Mouse (Mus musculus): ENCODE measurements around the gene Eif2b5. TPM values are rescaled to one million over a fixed set of nuclear protein-coding genes. Genes with fewer than 3 reads are reported as not detected.

Gene Eif2b5
- polyA plus RNA-seq, 1 experiment = 35.8 TPM

- Histone ChIP-seq H3K4me3 (ENCODE audit: insufficient read depth, low read depth, low read length) (peak overlapping the region; percentile 75), H3K27ac (replicated peaks; ENCODE audit: low read depth, low read length) (peak overlapping the region; percentile 46), H3K4me1 (ENCODE audit: control insufficient read depth, insufficient read depth, insufficient read length, low read length) (peaks cover 15% of the 10 kb centered on the region)
Observed at GRCm38 (mm10) chr16:20537601-20538320, 39.1 kb downstream of the Eif2b5 start.

DNA sequence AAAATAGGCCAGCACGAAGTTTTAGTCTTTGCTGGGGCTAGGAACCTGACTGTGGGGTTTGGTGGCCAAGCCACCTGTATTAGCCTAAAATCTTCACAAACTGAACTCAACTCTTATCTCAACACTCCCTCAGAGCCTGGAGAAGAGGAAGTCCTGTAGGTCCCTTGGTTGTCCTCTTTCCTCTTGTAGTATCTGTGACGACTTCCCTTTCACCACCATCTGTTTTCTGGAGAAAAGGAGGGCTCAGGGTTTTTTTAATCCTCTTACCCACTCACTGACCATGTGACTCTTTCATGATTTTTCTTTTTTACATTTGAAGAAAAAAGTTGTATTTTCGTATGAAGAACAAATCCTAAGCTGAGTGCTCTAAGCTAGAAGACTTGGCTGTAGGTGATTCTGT lies 41.0 kb downstream of the Eif2b5 start:
- no peak overlapping the region for H3K4me3 ChIP-seq (ENCODE audit: insufficient read depth, low read depth, low read length)
- no peak overlapping the region for H3K27ac ChIP-seq (replicated peaks; ENCODE audit: low read depth, low read length)
- H3K4me1 ChIP-seq (ENCODE audit: control insufficient read depth, insufficient read depth, insufficient read length, low read length) = peaks cover 15% of the 10 kb centered on the region

- H3K27ac ChIP-seq (replicated peaks; ENCODE audit: low read depth, low read length) = no peak overlapping the region
- no peak overlapping the region for H3K4me3 ChIP-seq (ENCODE audit: insufficient read depth, low read depth, low read length)
- peaks cover 15% of the 10 kb centered on the region for H3K4me1 ChIP-seq (ENCODE audit: control insufficient read depth, insufficient read depth, insufficient read length, low read length)
Observed at GRCm38 (mm10) chr16:20540438-20540837, 41.8 kb downstream of the Eif2b5 start.

DNA sequence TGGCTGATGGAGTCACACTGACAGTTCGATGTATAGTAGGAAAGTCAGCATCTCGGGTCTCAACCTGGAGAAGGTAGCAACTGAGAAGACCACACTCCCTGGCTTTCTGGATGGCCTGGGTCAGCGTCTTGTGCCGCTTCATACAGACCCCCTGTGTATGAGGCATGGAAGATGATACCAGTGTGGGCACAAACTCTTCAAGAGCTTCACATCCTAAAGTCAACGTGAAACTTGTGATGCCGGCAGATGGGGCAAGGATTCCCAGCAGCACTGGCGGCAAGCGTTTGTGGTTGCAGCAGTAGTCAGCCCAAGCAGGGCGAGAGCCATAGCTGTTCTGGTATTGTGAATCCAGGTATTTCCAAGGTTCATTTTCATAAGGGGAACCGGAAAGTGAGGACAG lies 47.1 kb downstream of the Eif2b5 start:
- Histone ChIP-seq H3K4me3 (ENCODE audit: insufficient read depth, low read depth, low read length) (no peak overlapping the region), H3K4me1 (ENCODE audit: control insufficient read depth, insufficient read depth, insufficient read length, low read length) (peaks cover 3% of the 10 kb centered on the region; the same call in 1 of the 2 replicates), H3K27ac (replicated peaks; ENCODE audit: low read depth, low read length) (no peak overlapping the region)

DNA sequence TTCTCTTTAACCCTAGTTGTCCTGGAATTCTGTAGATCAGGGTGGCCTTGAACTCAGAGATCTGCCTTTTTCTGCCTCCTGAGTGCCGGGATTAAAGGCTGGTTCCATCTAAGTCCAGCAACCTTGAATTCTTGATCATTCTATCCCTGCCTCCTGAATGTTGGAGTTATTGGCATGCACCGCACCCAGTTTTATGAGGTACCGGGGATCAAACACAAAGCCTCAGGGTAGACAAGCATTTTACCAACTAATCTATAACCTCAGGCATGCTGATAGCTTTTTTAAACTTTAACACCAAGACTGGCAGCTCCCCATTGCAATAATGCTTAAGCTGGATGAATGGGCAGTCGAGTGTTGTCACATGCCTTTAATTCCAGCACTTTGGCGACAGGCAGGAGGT lies 48.8 kb downstream of the Eif2b5 start:
- peak overlapping the region; percentile 15; the same call in 1 of the 2 replicates for H3K27ac ChIP-seq (replicated peaks; ENCODE audit: low read depth, low read length)
- peaks cover 3% of the 10 kb centered on the region; the same call in 1 of the 2 replicates for H3K4me1 ChIP-seq (ENCODE audit: control insufficient read depth, insufficient read depth, insufficient read length, low read length)
- peak overlapping the region; percentile 77; the same call in 1 of the 2 replicates for H3K4me3 ChIP-seq (ENCODE audit: insufficient read depth, low read depth, low read length)

DNA sequence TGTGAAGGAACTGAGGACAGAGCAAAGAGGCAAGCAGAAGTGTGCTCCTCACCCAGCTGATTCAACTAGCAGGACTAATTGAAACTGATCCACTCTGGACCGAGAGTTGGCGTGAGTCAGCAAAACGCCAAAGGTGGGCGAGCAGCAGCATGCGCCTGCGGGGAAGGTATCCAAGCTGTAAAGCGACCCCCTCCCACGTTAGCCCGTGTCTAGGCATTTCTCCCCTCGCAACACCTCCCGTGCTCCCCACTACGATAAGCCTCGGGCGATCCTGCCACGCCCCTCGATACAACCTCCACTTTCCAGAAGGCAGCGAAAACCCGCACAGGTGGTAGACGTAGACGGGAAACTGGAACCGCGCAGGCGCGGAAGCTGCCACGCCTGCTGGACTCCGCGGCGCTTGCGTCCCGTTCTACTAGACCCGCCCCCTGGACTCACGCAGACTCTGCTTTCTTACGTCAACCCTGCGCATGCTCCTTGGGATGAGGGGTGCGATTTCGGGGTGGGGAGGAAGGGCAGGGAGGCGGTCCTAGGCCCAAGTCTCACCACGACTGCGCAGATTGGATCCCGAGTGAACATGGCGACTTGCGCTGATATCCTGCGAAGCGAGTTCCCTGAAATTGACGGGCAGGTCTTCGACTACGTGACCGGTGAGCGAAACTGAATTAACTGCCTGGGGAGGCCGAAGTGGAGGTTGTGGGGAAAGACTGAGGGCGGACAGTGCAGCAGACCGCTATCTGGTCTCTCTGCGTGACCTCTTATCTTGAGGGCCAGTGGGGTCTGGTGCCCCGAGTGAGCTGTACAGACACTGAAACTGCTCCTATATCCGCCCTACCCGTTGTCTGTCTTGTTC lies 49.7 kb downstream of the Eif2b5 start, which contains the start of gene Abcf3:
Abcf3 (plus strand) TSS at position 482 of the 853 bp plus-strand sequence.
- Histone ChIP-seq H3K4me1 (ENCODE audit: control insufficient read depth, insufficient read depth, insufficient read length, low read length) (peaks cover 3% of the 10 kb centered on the region; the same call in 1 of the 2 replicates), H3K27ac (replicated peaks; ENCODE audit: low read depth, low read length) (peak within 1 kb of the TSS; percentile 72), H3K4me3 (ENCODE audit: insufficient read depth, low read depth, low read length) (peak within 1 kb of the TSS; percentile 81)

DNA sequence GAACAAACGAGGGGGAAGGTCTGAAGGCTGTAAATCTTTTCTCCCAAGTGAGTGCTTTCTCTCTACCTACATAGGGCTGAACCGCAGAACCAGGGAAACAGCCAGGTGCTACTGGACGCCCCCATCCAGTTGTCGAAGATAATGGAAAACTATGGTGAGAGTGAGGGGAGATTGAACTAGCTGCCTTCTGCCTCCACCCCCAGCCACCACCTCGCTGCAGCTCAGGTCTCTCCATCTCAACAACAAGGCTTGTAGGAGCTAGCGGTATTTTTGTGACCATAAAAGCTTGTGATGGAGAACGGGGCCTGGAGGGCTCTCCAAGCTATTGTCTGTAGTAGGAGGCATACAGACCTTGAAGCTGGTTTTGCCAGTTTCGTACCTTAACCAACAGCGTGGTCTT lies 50.5 kb downstream of the Eif2b5 start:
- H3K27ac ChIP-seq (replicated peaks; ENCODE audit: low read depth, low read length) = peak overlapping the region; percentile 72; the same call in 1 of the 2 replicates
- H3K4me1 ChIP-seq (ENCODE audit: control insufficient read depth, insufficient read depth, insufficient read length, low read length) = peaks cover 3% of the 10 kb centered on the region; the same call in 1 of the 2 replicates
- H3K4me3 ChIP-seq (ENCODE audit: insufficient read depth, low read depth, low read length) = peak overlapping the region; percentile 81

DNA sequence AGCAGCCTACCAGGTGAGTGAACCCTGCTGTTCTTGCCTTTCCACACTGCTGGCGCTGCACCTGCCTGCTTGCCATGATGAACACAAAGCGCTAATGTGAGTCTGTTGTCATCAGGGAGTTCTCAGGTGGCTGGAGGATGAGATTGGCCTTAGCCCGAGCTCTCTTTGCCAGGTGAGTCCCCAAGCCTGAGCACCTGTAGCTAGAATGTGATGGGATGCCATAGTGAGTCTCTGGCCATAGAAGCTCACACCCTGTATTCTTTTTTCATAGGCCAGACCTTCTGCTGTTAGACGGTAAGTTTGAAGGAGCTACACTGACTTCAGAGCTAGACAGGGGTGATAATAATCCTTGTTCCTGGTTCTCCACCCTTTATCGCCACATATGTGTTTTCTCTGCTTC lies 53.1 kb downstream of the Eif2b5 start:
- Histone ChIP-seq H3K4me1 (ENCODE audit: control insufficient read depth, insufficient read depth, insufficient read length, low read length) (peaks cover 3% of the 10 kb centered on the region; the same call in 1 of the 2 replicates), H3K4me3 (ENCODE audit: insufficient read depth, low read depth, low read length) (no peak overlapping the region), H3K27ac (replicated peaks; ENCODE audit: low read depth, low read length) (no peak overlapping the region)

- H3K27ac ChIP-seq (replicated peaks; ENCODE audit: low read depth, low read length) = no peak overlapping the region
- peaks cover 3% of the 10 kb centered on the region; the same call in 1 of the 2 replicates for H3K4me1 ChIP-seq (ENCODE audit: control insufficient read depth, insufficient read depth, insufficient read length, low read length)
- H3K4me3 ChIP-seq (ENCODE audit: insufficient read depth, low read depth, low read length) = no peak overlapping the region
Observed at GRCm38 (mm10) chr16:20552594-20552993, 54.0 kb downstream of the Eif2b5 start.

- Histone ChIP-seq H3K27ac (replicated peaks; ENCODE audit: low read depth, low read length) (no peak overlapping the region), H3K4me3 (ENCODE audit: insufficient read depth, low read depth, low read length) (no peak overlapping the region), H3K4me1 (ENCODE audit: control insufficient read depth, insufficient read depth, insufficient read length, low read length) (no peaks in the 10 kb centered on the region)
Observed at GRCm38 (mm10) chr16:20555000-20555399, 56.4 kb downstream of the Eif2b5 start.

DNA sequence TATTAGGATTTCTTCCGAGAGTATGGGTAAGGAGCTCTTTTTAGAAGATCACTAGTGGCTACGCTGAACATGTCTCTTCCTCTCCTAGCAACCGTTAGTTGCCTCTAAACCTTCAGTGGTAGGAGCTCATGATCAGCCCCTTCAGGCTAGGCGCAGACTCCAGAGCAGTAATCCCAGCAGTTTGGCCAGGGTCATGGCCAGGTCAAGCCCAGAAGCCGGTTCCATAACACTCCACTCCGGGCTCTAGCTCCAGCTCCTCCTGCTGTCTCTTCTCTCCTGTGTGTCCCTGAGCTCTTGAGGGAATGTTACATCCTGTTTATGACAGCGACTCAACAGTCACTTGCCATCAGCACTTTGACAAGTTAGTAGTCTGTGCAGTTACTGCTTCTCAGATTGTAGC lies 58.8 kb downstream of the Eif2b5 start:
- Histone ChIP-seq H3K4me1 (ENCODE audit: control insufficient read depth, insufficient read depth, insufficient read length, low read length) (no peaks in the 10 kb centered on the region), H3K4me3 (ENCODE audit: insufficient read depth, low read depth, low read length) (no peak overlapping the region), H3K27ac (replicated peaks; ENCODE audit: low read depth, low read length) (no peak overlapping the region)

Other genes with a start within 250 kb of the Eif2b5 start
- gene Parl, start 196.4 kb upstream of the Eif2b5 start, polyA plus RNA-seq (2012; ENCODE audit: insufficient read depth, insufficient read length, missing spikeins) = 73.4 and 78.8 TPM in 2 replicates
- gene Cyp2ab1, start 173.4 kb upstream of the Eif2b5 start, polyA plus RNA-seq (2012; ENCODE audit: insufficient read depth, insufficient read length, missing spikeins) = 0.79 TPM in 1 of 2 replicates, not detected in the other
- 21.2 and 21.3 TPM in 2 replicates for gene Abcc5, start 72.4 kb upstream of the Eif2b5 start, polyA plus RNA-seq (2012; ENCODE audit: insufficient read depth, insufficient read length, missing spikeins)
- 19.9 and 25.2 TPM in 2 replicates for gene Dvl3, start 18.2 kb downstream of the Eif2b5 start, polyA plus RNA-seq (2012; ENCODE audit: insufficient read depth, insufficient read length, missing spikeins)
- gene Ap2m1, start 36.7 kb downstream of the Eif2b5 start, polyA plus RNA-seq (2012; ENCODE audit: insufficient read depth, insufficient read length, missing spikeins) = 73.6 and 86.4 TPM in 2 replicates
- 43.3 and 44.3 TPM in 2 replicates for gene Abcf3, start 49.8 kb downstream of the Eif2b5 start, polyA plus RNA-seq (2012; ENCODE audit: insufficient read depth, insufficient read length, missing spikeins)
- gene Vwa5b2, start 90.7 kb downstream of the Eif2b5 start, polyA plus RNA-seq (2012; ENCODE audit: insufficient read depth, insufficient read length, missing spikeins) = not detected in 2 replicates
- 3.6 and 8.2 TPM in 2 replicates for gene Eef1akmt4, start 112.8 kb downstream of the Eif2b5 start, polyA plus RNA-seq (2012; ENCODE audit: insufficient read depth, insufficient read length, missing spikeins)
- gene Gm49333, start 112.8 kb downstream of the Eif2b5 start, polyA plus RNA-seq (2012; ENCODE audit: insufficient read depth, insufficient read length, missing spikeins) = not detected in 2 replicates
- 15.9 and 17.3 TPM in 2 replicates for gene Alg3, start 112.9 kb downstream of the Eif2b5 start, polyA plus RNA-seq (2012; ENCODE audit: insufficient read depth, insufficient read length, missing spikeins)
- 0.88 and 4.0 TPM in 2 replicates for gene Camk2n2, start 122.5 kb downstream of the Eif2b5 start, polyA plus RNA-seq (2012; ENCODE audit: insufficient read depth, insufficient read length, missing spikeins)
- not detected in 2 replicates for gene Ece2, start 131.0 kb downstream of the Eif2b5 start, polyA plus RNA-seq (2012; ENCODE audit: insufficient read depth, insufficient read length, missing spikeins)
- gene Psmd2, start 152.8 kb downstream of the Eif2b5 start, polyA plus RNA-seq (2012; ENCODE audit: insufficient read depth, insufficient read length, missing spikeins) = 120 and 145 TPM in 2 replicates
- 168 and 178 TPM in 2 replicates for gene Eif4g1, start 169.5 kb downstream of the Eif2b5 start, polyA plus RNA-seq (2012; ENCODE audit: insufficient read depth, insufficient read length, missing spikeins)
- gene Fam131a, start 194.4 kb downstream of the Eif2b5 start, polyA plus RNA-seq (2012; ENCODE audit: insufficient read depth, insufficient read length, missing spikeins) = 1.5 and 3.8 TPM in 2 replicates
- 21.2 and 22.7 TPM in 2 replicates for gene Polr2h, start 218.8 kb downstream of the Eif2b5 start, polyA plus RNA-seq (2012; ENCODE audit: insufficient read depth, insufficient read length, missing spikeins)
- gene Clcn2, start 218.9 kb downstream of the Eif2b5 start, polyA plus RNA-seq (2012; ENCODE audit: insufficient read depth, insufficient read length, missing spikeins) = 0.67 TPM in 1 of 2 replicates, not detected in the other
- gene Chrd, start 234.3 kb downstream of the Eif2b5 start, polyA plus RNA-seq (2012; ENCODE audit: insufficient read depth, insufficient read length, missing spikeins) = 0.71 and 0.88 TPM in 2 replicates
- not detected in 2 replicates for gene Thpo, start 235.7 kb downstream of the Eif2b5 start, polyA plus RNA-seq (2012; ENCODE audit: insufficient read depth, insufficient read length, missing spikeins)

Data from brown adipose tissue, adult 24 weeks (tissue).